Mouse (Mus musculus) cerebellum, adult 2 months (tissue): ENCODE data around the gene Crabp2. TPM values are rescaled to one million over a fixed set of nuclear protein-coding genes. Genes with fewer than 3 reads are reported as not detected.

Experiments used
- DNase-seq, 2 experiments: peaks; one replicate each; pipeline ENCODE4 v3.0.0; 2021
- H3K27ac ChIP-seq: fragments of 200-500 bp; 2 replicates; pipeline ENCODE4 v1.5.1; 2012; ENCODE audit warnings: low read length, control low read depth, inconsistent platforms; ENCODE audit not compliant: insufficient read depth
- H3K27me3 ChIP-seq: fragments of 200-500 bp; 2 replicates; pipeline ENCODE4 v1.6.1; 2012; ENCODE audit warnings: inconsistent platforms, mild to moderate bottlenecking, low read length, moderate library complexity; ENCODE audit not compliant: control insufficient read depth, insufficient read depth
- H3K4me1 ChIP-seq: fragments of 200-500 bp; 2 replicates; pipeline ENCODE4 v1.6.1; 2011; ENCODE audit warnings: low read length; ENCODE audit not compliant: control insufficient read depth, insufficient read depth
- H3K4me3 ChIP-seq: fragments of 200-500 bp; replicated peaks from 2 replicates; pipeline ENCODE3; 2011; ENCODE audit warnings: mild to moderate bottlenecking, low read depth, low read length, control low read depth; ENCODE audit not compliant: insufficient read depth
- CTCF ChIP-seq: fragments of 200-500 bp; IDR thresholded peaks from 2 replicates; pipeline ENCODE4 v1.5.1; 2011; ENCODE audit warnings: low read depth, mild to moderate bottlenecking, control low read depth, low read length, moderate library complexity, borderline replicate concordance; ENCODE audit not compliant: insufficient read depth
- POLR2A ChIP-seq: fragments of 200-500 bp; IDR thresholded peaks from 2 replicates; pipeline ENCODE4 v1.6.1; 2011; ENCODE audit warnings: low read length, control low read depth, borderline replicate concordance; ENCODE audit not compliant: insufficient read depth
- WGBS: fragments of 180-500 bp; shearing (Covaris S2); methylation state at CpG from one replicate; pipeline ENCODE4 v1.1.7; 2018; 5-methylcytosine and 5-hydroxymethylcytosine counted together
- polyA plus RNA-seq: library from polyadenylated mRNA; depleted of rRNA; stranded (reverse); fragments of >200 nt; gene quantifications from 2 replicates; pipeline ENCODE4 v1.2.3, GENCODE M21; 2012

The Crabp2 gene
- polyA plus RNA-seq, 1 experiment = 3.5 TPM

DNA sequence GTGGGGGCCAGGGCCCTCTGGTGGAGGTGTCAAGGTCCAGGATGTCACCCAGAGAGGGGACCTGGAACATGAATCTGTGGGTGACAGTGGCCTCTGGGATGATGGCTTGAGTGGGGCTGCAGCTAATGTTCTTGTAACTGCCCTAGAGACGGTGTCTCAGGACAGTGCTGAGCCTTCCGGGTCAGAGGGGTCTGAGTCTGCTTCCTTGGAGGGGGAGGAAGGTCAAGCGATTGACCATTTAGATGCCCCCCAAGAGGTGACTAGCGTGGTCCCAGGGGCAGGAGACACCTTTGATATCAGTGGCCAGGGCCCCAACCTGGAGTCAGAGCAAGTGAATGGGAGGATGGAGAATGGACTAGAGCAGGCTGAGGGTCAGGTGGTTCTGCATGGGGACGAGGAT lies 31.0 kb downstream of the Crabp2 start:
- no peak for TF ChIP-seq CTCF
- TF ChIP-seq POLR2A = no peak
- no peak overlapping the region for H3K27ac ChIP-seq
- no peaks in the 10 kb centered on the region for H3K27me3 ChIP-seq
- H3K4me3 ChIP-seq = no peak overlapping the region
- no peaks in the 10 kb centered on the region for H3K4me1 ChIP-seq
- DNase-seq = no peak
- 86% methylated on average over 5 of the region's 5 CpGs for WGBS

DNA sequence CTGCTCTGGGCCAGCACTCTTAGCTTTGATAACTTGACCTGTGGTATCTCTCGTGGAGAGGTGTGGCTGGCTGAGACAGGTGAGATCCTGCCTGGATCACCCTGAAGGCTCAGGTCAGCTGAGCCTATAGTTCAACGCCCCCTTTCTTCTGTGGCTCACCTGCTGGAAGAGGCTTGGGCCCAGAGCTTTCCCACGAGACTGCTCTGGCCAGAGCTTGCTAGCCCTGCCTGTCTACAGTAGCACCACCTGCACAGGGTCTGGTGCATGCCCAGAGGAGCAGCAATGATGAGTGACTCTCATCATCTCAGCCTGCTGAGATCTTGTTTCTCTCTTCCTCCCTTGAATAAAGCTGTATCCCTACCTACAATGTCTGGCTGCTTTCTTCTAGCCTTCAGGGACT lies 31.6 kb downstream of the Crabp2 start:
- no peak for DNase-seq
- Histone ChIP-seq H3K27ac (no peak overlapping the region), H3K27me3 (no peaks in the 10 kb centered on the region), H3K4me1 (no peaks in the 10 kb centered on the region), H3K4me3 (no peak overlapping the region)
- TF ChIP-seq POLR2A = no peak
- no peak for TF ChIP-seq CTCF
- 64% methylated on average over 3 of the region's 3 CpGs for WGBS

DNA sequence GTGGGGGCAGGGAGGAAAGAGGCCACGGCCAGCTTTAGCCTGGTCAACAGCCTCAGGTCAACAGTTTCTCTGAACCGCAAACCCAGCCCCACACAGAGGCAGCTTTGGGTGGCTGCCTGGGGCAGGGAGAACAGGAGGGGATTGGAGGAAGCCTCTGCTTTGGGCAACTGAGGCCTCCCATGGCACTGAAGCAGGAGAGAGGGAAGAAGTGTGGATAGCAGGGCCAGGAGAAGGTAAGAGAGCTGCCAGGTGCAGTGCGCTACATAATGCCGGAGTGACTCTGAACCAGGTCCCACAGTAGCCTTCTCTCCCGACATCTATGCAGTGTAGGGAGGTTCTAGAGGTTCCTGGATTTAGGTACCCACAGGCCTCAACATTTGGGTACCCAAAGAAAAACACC lies 32.3 kb downstream of the Crabp2 start:
- Histone ChIP-seq H3K4me3 (no peak overlapping the region), H3K27me3 (no peaks in the 10 kb centered on the region), H3K27ac (no peak overlapping the region), H3K4me1 (0 out of 2 replicates have a peak, but pooled peaks cover 2% of the 10 kb centered on the region)
- TF ChIP-seq POLR2A (no peak), CTCF (no peak)
- DNase-seq = no peak
- 75% methylated on average over 5 of the region's 5 CpGs for WGBS

DNA sequence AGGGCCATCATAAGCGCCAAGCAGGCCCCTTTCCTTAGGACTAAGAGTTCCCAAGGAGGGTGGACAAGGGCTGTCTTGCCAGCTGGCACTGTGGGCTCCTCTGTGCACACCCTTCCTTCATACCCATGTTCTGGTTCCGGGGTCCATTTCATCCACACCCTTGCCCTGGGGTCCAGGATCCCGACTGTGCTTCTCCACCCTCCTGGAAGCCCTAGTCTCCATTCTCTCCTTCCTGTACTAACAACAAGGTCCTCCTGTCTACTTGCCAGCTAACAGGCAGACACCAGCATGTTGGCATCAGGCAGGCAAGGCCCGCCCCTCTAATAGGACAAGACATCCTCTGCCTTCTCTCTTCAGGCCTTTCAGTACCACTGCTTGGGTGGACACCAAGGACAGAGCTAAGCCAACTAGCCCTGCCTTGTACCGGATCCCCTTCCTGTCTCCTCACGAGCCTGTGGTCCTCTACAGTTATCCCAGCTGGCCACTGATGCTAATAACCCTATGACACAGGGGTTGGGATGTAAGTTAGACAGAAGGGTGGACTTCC lies 32.8 kb downstream of the Crabp2 start:
- WGBS = 67% methylated on average over 6 of the region's 6 CpGs
- no peak for DNase-seq
- Histone ChIP-seq H3K27ac (no peak overlapping the region), H3K4me3 (no peak overlapping the region), H3K4me1 (0 out of 2 replicates have a peak, but pooled peaks cover 3% of the 10 kb centered on the region), H3K27me3 (no peaks in the 10 kb centered on the region)
- TF ChIP-seq CTCF (no peak), POLR2A (no peak)

DNA sequence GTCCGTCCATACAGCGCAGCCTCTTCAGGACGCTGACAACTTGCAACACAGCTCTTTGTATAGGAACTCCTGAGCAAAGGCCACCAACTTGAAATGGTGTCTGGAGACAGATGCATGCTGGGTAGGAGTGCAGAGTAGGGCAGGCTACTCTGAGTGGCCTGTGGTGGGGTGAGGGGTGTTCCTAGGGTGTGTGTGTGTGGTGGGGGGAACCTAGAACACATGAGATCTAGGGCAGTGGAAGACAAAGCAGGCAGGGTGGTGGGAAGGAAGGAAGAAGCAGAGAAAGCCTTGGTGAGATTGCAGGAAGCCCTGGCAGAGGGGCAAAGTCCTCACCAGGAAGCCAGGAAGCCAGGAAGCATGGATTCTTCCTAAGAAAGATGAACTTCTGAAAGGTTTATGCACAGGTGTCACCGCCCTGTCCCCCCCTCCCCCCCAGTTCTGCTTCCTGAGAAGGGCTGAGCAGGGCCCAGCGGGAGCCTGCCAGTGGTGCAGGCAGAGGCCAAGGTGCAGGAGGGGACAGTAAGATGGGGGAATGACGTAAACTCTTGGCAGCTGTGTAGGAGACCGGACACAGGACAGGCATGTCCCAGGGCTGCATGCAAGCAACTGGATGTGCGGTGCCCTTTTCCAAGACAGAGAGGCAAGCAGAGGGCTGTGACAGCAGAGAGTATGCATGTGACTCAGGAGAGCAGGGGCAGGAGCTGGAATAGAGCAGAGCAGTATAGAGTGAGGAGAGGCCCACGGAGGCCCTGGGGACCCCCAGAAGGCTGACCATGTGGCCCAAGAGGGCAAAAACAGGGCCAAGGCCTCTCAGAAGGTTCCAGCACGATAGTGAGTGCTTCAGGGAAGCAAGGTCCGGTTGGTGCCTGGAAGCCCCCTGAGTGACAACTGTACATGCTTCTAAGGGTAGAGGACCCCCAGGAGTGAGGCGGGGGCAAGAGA lies 33.7 kb downstream of the Crabp2 start:
- TF ChIP-seq CTCF (no peak), POLR2A (no peak)
- DNase-seq = no peak
- Histone ChIP-seq H3K4me3 (no peak overlapping the region), H3K27ac (no peak overlapping the region), H3K4me1 (peaks cover 9% of the 10 kb centered on the region; the same call in 1 of the 2 replicates), H3K27me3 (no peaks in the 10 kb centered on the region)
- 51% methylated on average over 12 of the region's 12 CpGs for WGBS

DNA sequence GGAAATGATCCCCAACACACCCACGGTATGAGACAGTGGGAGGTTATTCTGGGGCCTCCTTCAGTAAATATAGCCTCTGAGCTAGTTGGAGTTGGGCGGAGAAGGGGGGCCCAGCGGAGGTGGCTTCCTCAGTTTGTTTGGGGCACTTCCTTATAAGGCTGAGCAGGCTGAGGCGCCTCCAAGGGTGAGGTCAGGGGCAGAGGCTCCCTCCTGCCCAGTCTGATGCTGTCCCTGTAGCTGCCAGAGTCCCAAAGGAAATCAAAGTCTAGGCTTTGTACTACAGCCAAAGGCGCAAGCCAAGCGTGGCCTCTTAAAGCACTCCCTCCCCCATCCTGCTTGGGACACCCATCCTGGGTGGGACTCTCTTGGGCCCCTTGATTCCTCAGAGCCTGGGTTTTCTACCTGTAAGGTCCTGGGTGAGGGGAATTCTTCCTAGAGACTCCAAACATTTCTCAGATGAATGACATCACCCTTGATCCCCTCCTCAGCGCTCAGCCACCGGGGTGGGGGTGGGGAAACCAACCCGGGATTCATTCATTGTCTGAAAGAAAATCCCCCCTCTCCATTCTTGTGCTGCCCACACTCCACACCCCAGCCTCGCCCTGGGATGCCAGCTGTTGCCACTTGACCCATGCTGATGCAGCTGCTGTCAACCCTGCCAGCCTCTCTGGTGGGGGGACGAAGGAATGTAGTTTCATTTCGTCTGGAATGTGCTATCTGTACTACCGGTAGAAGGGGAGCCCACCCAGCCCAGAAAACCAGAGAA lies 34.6 kb downstream of the Crabp2 start:
- TF ChIP-seq POLR2A (no peak), CTCF (no peak)
- no peak for DNase-seq
- no peaks in the 10 kb centered on the region for H3K27me3 ChIP-seq
- peaks cover 11% of the 10 kb centered on the region for H3K4me1 ChIP-seq
- 25% methylated on average over 13 of the region's 13 CpGs for WGBS
- H3K4me3 ChIP-seq = no peak overlapping the region
- no peak overlapping the region for H3K27ac ChIP-seq

DNA sequence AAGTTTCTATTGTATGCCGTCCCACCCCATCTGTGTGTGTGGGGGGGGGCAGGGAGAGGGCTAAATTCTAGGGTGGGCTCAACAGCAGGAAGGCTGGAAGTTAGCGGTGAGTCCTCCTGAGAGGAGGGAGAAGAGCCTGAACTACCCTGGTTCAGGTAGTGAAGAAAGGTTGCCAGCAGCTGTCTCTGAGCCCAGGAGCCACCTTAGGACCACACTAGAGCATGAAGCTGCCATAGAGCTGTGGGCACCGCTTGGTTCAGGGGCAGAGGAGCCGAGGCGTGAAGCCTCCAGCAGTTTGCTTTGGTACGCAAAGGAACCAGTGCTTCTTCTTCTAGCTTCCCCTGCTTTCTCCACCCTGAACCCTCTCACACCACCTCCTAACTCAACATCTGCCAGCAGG lies 35.2 kb downstream of the Crabp2 start:
- H3K27me3 ChIP-seq = no peaks in the 10 kb centered on the region
- H3K4me1 ChIP-seq = peaks cover 11% of the 10 kb centered on the region
- TF ChIP-seq CTCF = no peak
- DNase-seq = no peak
- H3K27ac ChIP-seq = no peak overlapping the region
- WGBS = 58% methylated on average over 6 of the region's 6 CpGs
- no peak overlapping the region for H3K4me3 ChIP-seq
